Mouse (Mus musculus) splenic B cell, adult 2 months (primary cell): ENCODE measurements around the gene Ep400.
"Not testable (repeated sequence)": the region's sequence is repeated elsewhere in the genome, so short reads cannot be mapped to it uniquely, and the experiment has no call there.

Experiments used
- DNase-seq: peaks from one replicate; pipeline ENCODE4 v3.0.0-alpha.2; 2011; ENCODE audit warnings: low read depth, low spot score
- H3K27me3 ChIP-seq: 2 replicates; pipeline ENCODE4 v1.6.1; 2012; ENCODE audit warnings: mild to moderate bottlenecking, low read length, moderate library complexity, mixed read lengths; ENCODE audit not compliant: control insufficient read depth, poor library complexity, insufficient read depth, severe bottlenecking
- H3K36me3 ChIP-seq: 2 replicates; pipeline ENCODE4 v1.6.1; 2012; ENCODE audit warnings: mild to moderate bottlenecking, low read length, moderate library complexity, mixed read lengths; ENCODE audit not compliant: control insufficient read depth, poor library complexity, insufficient read depth, severe bottlenecking

The Ep400 gene

GRCm38 (mm10) chr5:110786081-110786835 lies 15.7 kb upstream of the Ep400 start:
- Histone ChIP-seq H3K27me3 (no peaks in the 10 kb centered on the region; the same call in 1 of the 2 replicates), H3K36me3 (peaks cover 2% of the 10 kb centered on the region)
- peak; percentile 19 for DNase-seq

- DNase-seq = no peak
- no peaks in the 10 kb centered on the region; the same call in 1 of the 2 replicates for H3K27me3 ChIP-seq
- no peaks in the 10 kb centered on the region; the same call in none of the 2 replicates for H3K36me3 ChIP-seq
Measured at GRCm38 (mm10) chr5:110783150-110783549, 12.6 kb upstream of the Ep400 start.

- no peak for DNase-seq
- Histone ChIP-seq H3K27me3 (no peaks in the 10 kb centered on the region; the same call in 1 of the 2 replicates), H3K36me3 (0 out of 2 replicates have a peak, but pooled peaks cover 1% of the 10 kb centered on the region)
Measured at GRCm38 (mm10) chr5:110781529-110782238, 11.2 kb upstream of the Ep400 start.

GRCm38 (mm10) chr5:110780761-110781528 lies 10.4 kb upstream of the Ep400 start:
- Histone ChIP-seq H3K36me3 (0 out of 2 replicates have a peak, but pooled peaks cover 1% of the 10 kb centered on the region), H3K27me3 (no peaks in the 10 kb centered on the region; the same call in 1 of the 2 replicates)
- no peak for DNase-seq

- H3K36me3 ChIP-seq = peaks cover 4% of the 10 kb centered on the region; the same call in 1 of the 2 replicates
- DNase-seq = peak; percentile 87
- H3K27me3 ChIP-seq = no peaks in the 10 kb centered on the region; the same call in 1 of the 2 replicates
Measured at GRCm38 (mm10) chr5:110779998-110780760, 9.7 kb upstream of the Ep400 start, which contains the start of gene Pus1. Pus1 (minus strand) TSS chr5:110780659.

- DNase-seq = no peak
- peaks cover 4% of the 10 kb centered on the region; the same call in 1 of the 2 replicates for H3K36me3 ChIP-seq
- no peaks in the 10 kb centered on the region; the same call in 1 of the 2 replicates for H3K27me3 ChIP-seq
Measured at GRCm38 (mm10) chr5:110779276-110779997, 8.9 kb upstream of the Ep400 start.

- peaks cover 4% of the 10 kb centered on the region for H3K36me3 ChIP-seq
- DNase-seq = no peak
- no peaks in the 10 kb centered on the region for H3K27me3 ChIP-seq
Measured at GRCm38 (mm10) chr5:110778263-110778662, 7.7 kb upstream of the Ep400 start.

GRCm38 (mm10) chr5:110776141-110776540 lies 5.6 kb upstream of the Ep400 start:
- DNase-seq = no peak
- H3K36me3 ChIP-seq = peaks cover 4% of the 10 kb centered on the region
- no peaks in the 10 kb centered on the region for H3K27me3 ChIP-seq

GRCm38 (mm10) chr5:110774511-110774910 lies 4.0 kb upstream of the Ep400 start:
- Histone ChIP-seq H3K27me3 (no peaks in the 10 kb centered on the region), H3K36me3 (peaks cover 4% of the 10 kb centered on the region)
- no peak for DNase-seq

GRCm38 (mm10) chr5:110772945-110773344 lies 2.4 kb upstream of the Ep400 start:
- not testable (repeated sequence) for DNase-seq

GRCm38 (mm10) chr5:110770031-110770445 lies 479 bp downstream of the Ep400 start:
- H3K36me3 ChIP-seq = no peaks in the 10 kb centered on the region; the same call in none of the 2 replicates
- no peaks in the 10 kb centered on the region for H3K27me3 ChIP-seq
- no peak for DNase-seq

More at GRCm38 (mm10) chr5:110772945-110773344, 2.4 kb upstream of the Ep400 start:
- H3K36me3 ChIP-seq, H3K27me3 ChIP-seq: not testable (repeated sequence)

GRCm38 (mm10) chr5:110769272-110769671 lies 1.2 kb downstream of the Ep400 start:
- no peak for DNase-seq
- H3K36me3 ChIP-seq = no peaks in the 10 kb centered on the region; the same call in 1 of the 2 replicates
- no peaks in the 10 kb centered on the region for H3K27me3 ChIP-seq

GRCm38 (mm10) chr5:110763890-110764289 lies 6.6 kb downstream of the Ep400 start:
- H3K27me3 ChIP-seq = no peaks in the 10 kb centered on the region
- DNase-seq = no peak
- H3K36me3 ChIP-seq = no peaks in the 10 kb centered on the region
